ENCODE assay signal across 18 mouse cellular contexts in genomic region chr9:102857856-102858255, GRCm38 (mm10). TPM values are rescaled to one million over a fixed set of nuclear protein-coding genes. Genes with fewer than 3 reads are reported as not detected.
A peak's percentile ranks its signal among the peaks of the same experiment; 100 is the strongest.
DNase-seq lines count a peak whose midpoint lies in the region; ATAC-seq and TF ChIP-seq lines count a peak whose summit lies in the region.
"Had no signal": no experiment of that assay in that cellular context is flagged by ENCODE, and none has a peak within 500 bp of the region (broad histone marks: within the 10 kb centered on the region; RNA-seq: fewer than 3 reads in every experiment).

No protein-coding gene starts in this region.

- no peak overlapping the region for H3K9ac ChIP-seq in hindbrain, postnatal 0 days (replicated peaks; ENCODE audit: low read length)
- H3K9ac ChIP-seq in hindbrain, embryonic 11.5 days (ENCODE audit: low read depth, low read length) = no peak overlapping the region
- no peak overlapping the region for H3K9ac ChIP-seq in lung, embryonic 16.5 days (ENCODE audit: low read length)
- no peak overlapping the region for H3K9ac ChIP-seq in intestine, postnatal 0 days (ENCODE audit: low read depth, low read length)
- no peak overlapping the region for H3K9ac ChIP-seq in midbrain, embryonic 15.5 days
- H3K9ac ChIP-seq: heart, embryonic 13.5 days had no signal

- no peak overlapping the region for H3K4me3 ChIP-seq in hindbrain, postnatal 0 days (ENCODE audit: low read length)
- H3K4me3 ChIP-seq in hindbrain, embryonic 11.5 days (ENCODE audit: low read depth, low read length) = no peak overlapping the region
- no peak overlapping the region for H3K4me3 ChIP-seq in lung, embryonic 16.5 days (ENCODE audit: low read length)
- H3K4me3 ChIP-seq in intestine, postnatal 0 days (ENCODE audit: low read depth, low read length) = no peak overlapping the region
- no peak overlapping the region for H3K4me3 ChIP-seq in small intestine, adult 2 months (ENCODE audit: low read depth, low read length)
- H3K4me3 ChIP-seq in hindbrain, embryonic 10.5 days = no peak overlapping the region
- H3K4me3 ChIP-seq in midbrain, embryonic 15.5 days = no peak overlapping the region
- H3K4me3 ChIP-seq: heart, embryonic 13.5 days; midbrain, embryonic 10.5 days had no signal

- peak overlapping the region; percentile 11; the same call in 1 of the 2 replicates for H3K27ac ChIP-seq in hindbrain, postnatal 0 days
- H3K27ac ChIP-seq in hindbrain, embryonic 11.5 days (ENCODE audit: low read depth, low read length) = no peak overlapping the region
- peak overlapping the region; percentile 58 for H3K27ac ChIP-seq in lung, embryonic 16.5 days (ENCODE audit: low read length)
- H3K27ac ChIP-seq in intestine, postnatal 0 days (ENCODE audit: low read depth, low read length) = peak overlapping the region; percentile 50
- H3K27ac ChIP-seq in small intestine, adult 2 months (ENCODE audit: insufficient read depth, low read depth, low read length) = peak overlapping the region; percentile 19
- no peak overlapping the region for H3K27ac ChIP-seq in hindbrain, embryonic 10.5 days
- H3K27ac ChIP-seq in midbrain, embryonic 15.5 days = no peak overlapping the region
- H3K27ac ChIP-seq: heart, embryonic 13.5 days; kidney, postnatal 0 days; midbrain, embryonic 10.5 days had no signal

- no peaks in the 10 kb centered on the region for H3K9me3 ChIP-seq in hindbrain, postnatal 0 days (ENCODE audit: low read length)
- H3K9me3 ChIP-seq in hindbrain, embryonic 11.5 days (ENCODE audit: control insufficient read depth, low read length) = no peaks in the 10 kb centered on the region
- H3K9me3 ChIP-seq in lung, embryonic 16.5 days (ENCODE audit: control insufficient read depth, low read length) = peaks cover 2% of the 10 kb centered on the region
- no peaks in the 10 kb centered on the region for H3K9me3 ChIP-seq in intestine, postnatal 0 days (ENCODE audit: control insufficient read depth)
- H3K9me3 ChIP-seq in hindbrain, embryonic 10.5 days = peaks cover 21% of the 10 kb centered on the region
- no peaks in the 10 kb centered on the region for H3K9me3 ChIP-seq in midbrain, embryonic 15.5 days

- no peaks in the 10 kb centered on the region for H3K4me1 ChIP-seq in hindbrain, postnatal 0 days (ENCODE audit: insufficient read depth, low read length)
- H3K4me1 ChIP-seq in hindbrain, embryonic 11.5 days (replicated peaks; ENCODE audit: control insufficient read depth, insufficient read depth, low read length) = no peaks in the 10 kb centered on the region
- H3K4me1 ChIP-seq in lung, embryonic 16.5 days (replicated peaks; ENCODE audit: control insufficient read depth, insufficient read depth, low read length) = peaks cover 25% of the 10 kb centered on the region
- H3K4me1 ChIP-seq in intestine, postnatal 0 days (replicated peaks; ENCODE audit: control insufficient read depth, insufficient read depth, low read length) = no peaks in the 10 kb centered on the region; the same call in 1 of the 2 replicates
- H3K4me1 ChIP-seq in small intestine, adult 2 months (ENCODE audit: control insufficient read depth, insufficient read depth, insufficient read length, low read length) = peaks cover 24% of the 10 kb centered on the region
- peaks cover 16% of the 10 kb centered on the region; the same call in 1 of the 2 replicates for H3K4me1 ChIP-seq in hindbrain, embryonic 10.5 days (replicated peaks)
- no peaks in the 10 kb centered on the region for H3K4me1 ChIP-seq in midbrain, embryonic 15.5 days
- H3K4me1 ChIP-seq: midbrain, embryonic 10.5 days had no signal

- no peak overlapping the region for H3K4me2 ChIP-seq in hindbrain, postnatal 0 days (ENCODE audit: low read depth, low read length)
- no peak overlapping the region for H3K4me2 ChIP-seq in hindbrain, embryonic 11.5 days (replicated peaks; ENCODE audit: low read depth, low read length)
- no peak overlapping the region for H3K4me2 ChIP-seq in lung, embryonic 16.5 days (ENCODE audit: low read depth, low read length)
- no peak overlapping the region for H3K4me2 ChIP-seq in intestine, postnatal 0 days (replicated peaks; ENCODE audit: low read depth)
- H3K4me2 ChIP-seq in midbrain, embryonic 15.5 days = no peak overlapping the region
- H3K4me2 ChIP-seq: heart, embryonic 13.5 days had no signal

- WGBS in hindbrain, postnatal 0 days = 68% methylated on average over 2 of the region's 2 CpGs
- 96% methylated on average over 2 of the region's 2 CpGs for WGBS in hindbrain, embryonic 11.5 days
- 68% methylated on average over 2 of the region's 2 CpGs for WGBS in lung, embryonic 16.5 days
- WGBS in intestine, postnatal 0 days = 44% methylated on average over 2 of the region's 2 CpGs
- 37% methylated on average over 2 of the region's 2 CpGs for WGBS in small intestine, adult 2 months
- 95% methylated on average over 2 of the region's 2 CpGs for WGBS in hindbrain, embryonic 10.5 days
- 91% methylated on average over 2 of the region's 2 CpGs for WGBS in midbrain, embryonic 15.5 days

- H3K27me3 ChIP-seq in hindbrain, postnatal 0 days (ENCODE audit: insufficient read depth, low read length) = no peaks in the 10 kb centered on the region
- no peaks in the 10 kb centered on the region for H3K27me3 ChIP-seq in hindbrain, embryonic 11.5 days (ENCODE audit: control insufficient read depth, insufficient read depth, low read length)
- H3K27me3 ChIP-seq in lung, embryonic 16.5 days (ENCODE audit: control insufficient read depth, insufficient read depth, low read depth, low read length) = no peaks in the 10 kb centered on the region
- H3K27me3 ChIP-seq in intestine, postnatal 0 days (replicated peaks; ENCODE audit: control insufficient read depth, insufficient read depth, low read length) = no peaks in the 10 kb centered on the region
- no peaks in the 10 kb centered on the region for H3K27me3 ChIP-seq in small intestine, adult 2 months (ENCODE audit: control insufficient read depth, insufficient read depth, low read length)
- H3K27me3 ChIP-seq in hindbrain, embryonic 10.5 days (ENCODE audit: insufficient read depth, poor library complexity, severe bottlenecking) = no peaks in the 10 kb centered on the region
- H3K27me3 ChIP-seq in midbrain, embryonic 15.5 days (replicated peaks) = no peaks in the 10 kb centered on the region
- H3K27me3 ChIP-seq: heart, embryonic 13.5 days had no signal

- H3K36me3 ChIP-seq in hindbrain, postnatal 0 days (ENCODE audit: insufficient read depth, low read length) = no peaks in the 10 kb centered on the region
- H3K36me3 ChIP-seq in hindbrain, embryonic 11.5 days (ENCODE audit: control insufficient read depth, insufficient read depth, low read length) = no peaks in the 10 kb centered on the region
- H3K36me3 ChIP-seq in lung, embryonic 16.5 days (ENCODE audit: control insufficient read depth, insufficient read depth, low read length) = 0 out of 2 replicates have a peak, but pooled peaks cover 3% of the 10 kb centered on the region
- no peaks in the 10 kb centered on the region for H3K36me3 ChIP-seq in intestine, postnatal 0 days (ENCODE audit: control insufficient read depth, insufficient read depth)
- H3K36me3 ChIP-seq in small intestine, adult 2 months (ENCODE audit: control insufficient read depth, insufficient read depth, low read length) = no peaks in the 10 kb centered on the region
- peaks cover 44% of the 10 kb centered on the region for H3K36me3 ChIP-seq in hindbrain, embryonic 10.5 days
- 0 out of 2 replicates have a peak, but pooled peaks cover 3% of the 10 kb centered on the region for H3K36me3 ChIP-seq in midbrain, embryonic 15.5 days (replicated peaks)

- no peak for DNase-seq in hindbrain, postnatal 0 days (ENCODE audit: low spot score)
- DNase-seq in hindbrain, embryonic 11.5 days (ENCODE audit: low spot score) = no peak
- no peak for DNase-seq in lung, postnatal 14 days
- no peak for DNase-seq in hindbrain, embryonic 10.5 days (ENCODE audit: low spot score)
- DNase-seq: cerebellum, adult 11 months; cerebellum, postnatal 36 days; layer of hippocampus, postnatal 36 days; liver; lung, adult 2 months; thymus, postnatal 4 days had no signal

- no peak for TF ChIP-seq CTCF in hindbrain, postnatal 0 days (IDR thresholded peaks at IDR 0.05; ENCODE audit: low read depth)
- TF ChIP-seq CTCF in intestine, postnatal 0 days (IDR thresholded peaks at IDR 0.05; ENCODE audit: low read depth) = no peak
- no peak for TF ChIP-seq CTCF in small intestine, adult 2 months (IDR thresholded peaks at IDR 0.05; ENCODE audit: extremely low read depth, insufficient read length, insufficient replicate concordance, low read depth, low read length)

- no peak for ATAC-seq in hindbrain, postnatal 0 days
- no peak for ATAC-seq in hindbrain, embryonic 11.5 days (ENCODE audit: low FRiP score)
- peak; percentile 39; the same call in 1 of the 2 replicates for ATAC-seq in lung, embryonic 16.5 days (ENCODE audit: low read depth)
- ATAC-seq in intestine, postnatal 0 days = 0 out of 2 replicates have a peak, but pooled peaks have one; percentile 31
- no peak for ATAC-seq in midbrain, embryonic 15.5 days (replicated peaks)
- ATAC-seq: forebrain, embryonic 14.5 days had no signal

- TF ChIP-seq POLR2A in small intestine, adult 2 months (IDR thresholded peaks at IDR 0.05; ENCODE audit: low read depth, low read length) = no peak

RNA-seq across cellular contexts. Expression of gene Ryk, which starts 23.1 kb away (rescaled TPM):
- total RNA-seq in hindbrain, postnatal 0 days (2014; rRNA removed) = 41.4 and 47.7 TPM in 2 replicates
- polyA plus RNA-seq in hindbrain, postnatal 0 days (2015; fragmentation: Nextera tagmentation; extraction: Ambion mirVana) = 9.3 and 10.2 TPM in 2 replicates
- 25.3 and 26.5 TPM in 2 replicates for polyA plus RNA-seq in hindbrain, embryonic 11.5 days (2014; fragmentation: Nextera tagmentation; extraction: Ambion mirVana)
- 18.4 and 20.3 TPM in 2 replicates for polyA plus RNA-seq in lung, embryonic 16.5 days (2015; fragmentation: Nextera tagmentation; extraction: Ambion mirVana)
- polyA plus RNA-seq in intestine, postnatal 0 days (2015; fragmentation: Nextera tagmentation; extraction: Ambion mirVana) = 22.3 and 23.9 TPM in 2 replicates
- polyA plus RNA-seq in small intestine, adult 2 months (2012; rRNA removed) = 17.0 and 36.0 TPM in 2 replicates
- polyA plus RNA-seq in hindbrain, embryonic 10.5 days (2016; fragmentation: Nextera tagmentation; extraction: Ambion mirVana) = 13.3 and 13.9 TPM in 2 replicates
- 12.5 and 14.1 TPM in 2 replicates for polyA plus RNA-seq in midbrain, embryonic 15.5 days (2015; fragmentation: Nextera tagmentation; extraction: Ambion mirVana)

Comparison
In these comparisons a context has a peak if more than half of its experiments do, and no peak if none do; other contexts are left out.
1. H3K27ac ChIP-seq: peak in hindbrain, postnatal 0 days (single experiment), lung, embryonic 16.5 days (single experiment), intestine, postnatal 0 days (single experiment) and small intestine, adult 2 months (single experiment); none in hindbrain, embryonic 11.5 days (single experiment), hindbrain, embryonic 10.5 days (single experiment) and midbrain, embryonic 15.5 days (single experiment).
2. ATAC-seq: peak in lung, embryonic 16.5 days (single experiment) and intestine, postnatal 0 days (single experiment); none in hindbrain, postnatal 0 days (single experiment), hindbrain, embryonic 11.5 days (single experiment) and midbrain, embryonic 15.5 days (single experiment).